8 mouse cellular contexts compared by ENCODE assay signal in the genomic region with DNA sequence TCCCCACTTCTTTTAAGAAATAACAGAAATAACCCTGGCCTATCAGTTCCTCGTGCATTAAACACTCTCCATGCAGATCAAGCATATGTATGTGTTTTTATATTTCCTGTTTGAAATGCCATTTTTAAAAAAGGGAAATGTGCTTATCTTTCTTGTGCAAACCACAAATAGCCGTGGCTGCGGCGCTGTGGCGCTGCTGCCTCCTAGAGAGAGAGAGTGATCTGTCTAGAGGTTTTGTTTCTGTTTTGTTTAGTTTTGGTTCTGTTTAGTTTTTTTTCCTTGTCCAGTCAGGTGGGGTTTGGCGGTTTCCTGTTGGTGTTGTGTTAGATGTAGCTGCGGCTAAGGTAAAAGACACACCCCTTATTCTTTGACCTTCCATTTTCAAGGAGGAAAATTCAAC. TPM values are rescaled to one million over a fixed set of nuclear protein-coding genes. Genes with fewer than 3 reads are reported as not detected.
DNase-seq lines count a peak whose midpoint lies in the region; ATAC-seq and TF ChIP-seq lines count a peak whose summit lies in the region.

No protein-coding gene starts in this region.

- peak overlapping the region; percentile 54; the same call in 1 of the 2 replicates for H3K4me3 ChIP-seq in G1E (ENCODE audit: low read depth, low read length)
- no peak overlapping the region for H3K4me3 ChIP-seq in liver, adult 2 months (ENCODE audit: insufficient read depth, low read depth, low read length)
- no peak overlapping the region for H3K4me3 ChIP-seq in kidney, embryonic 15.5 days (replicated peaks)

- ATAC-seq in G1E (ENCODE audit: extremely low read depth, insufficient number of reproducible peaks, low FRiP score, poor library complexity, severe bottlenecking): peak; percentile 74
- ATAC-seq in kidney, embryonic 15.5 days (replicated peaks; ENCODE audit: low FRiP score): no peak

- 61% methylated on average over 7 of the region's 7 CpGs for WGBS in liver, adult 2 months
- 64% methylated on average over 7 of the region's 7 CpGs for WGBS in kidney, embryonic 15.5 days

- no peaks in the 10 kb centered on the region for H3K9me3 ChIP-seq in G1E (replicated peaks)
- H3K9me3 ChIP-seq in kidney, embryonic 15.5 days (replicated peaks): no peaks in the 10 kb centered on the region

- H3K27ac ChIP-seq in liver, adult 2 months (replicated peaks; ENCODE audit: insufficient read depth, low read depth, low read length): no peak overlapping the region
- no peak overlapping the region for H3K27ac ChIP-seq in kidney, embryonic 15.5 days

- no peak overlapping the region for H3K9ac ChIP-seq in liver, adult 2 months (ENCODE audit: low read depth, low read length)
- no peak overlapping the region for H3K9ac ChIP-seq in kidney, embryonic 15.5 days

- H3K4me1 ChIP-seq in G1E (ENCODE audit: insufficient read depth, low read depth, low read length): peaks cover 71% of the 10 kb centered on the region
- H3K4me1 ChIP-seq in liver, adult 2 months (ENCODE audit: control insufficient read depth, insufficient read depth, low read length): peaks cover 3% of the 10 kb centered on the region; the same call in 1 of the 2 replicates
- H3K4me1 ChIP-seq in kidney, embryonic 15.5 days: no peaks in the 10 kb centered on the region

- H3K79me2 ChIP-seq in liver, adult 2 months (ENCODE audit: control insufficient read depth, insufficient read depth, low read length): no peaks in the 10 kb centered on the region

- H3K36me3 ChIP-seq in G1E (replicated peaks): no peaks in the 10 kb centered on the region
- no peaks in the 10 kb centered on the region for H3K36me3 ChIP-seq in liver, adult 2 months (ENCODE audit: control insufficient read depth, insufficient read depth, low read length)
- no peaks in the 10 kb centered on the region for H3K36me3 ChIP-seq in kidney, embryonic 15.5 days

- H3K27me3 ChIP-seq in G1E (ENCODE audit: insufficient read depth, low read length): no peaks in the 10 kb centered on the region
- no peaks in the 10 kb centered on the region for H3K27me3 ChIP-seq in liver, adult 2 months (ENCODE audit: control insufficient read depth, insufficient read depth, low read length)
- H3K27me3 ChIP-seq in kidney, embryonic 15.5 days: peaks cover 7% of the 10 kb centered on the region

- H3K4me2 ChIP-seq in kidney, embryonic 15.5 days: no peak overlapping the region

- TF ChIP-seq POLR2A in liver, adult 2 months (IDR thresholded peaks at IDR 0.05; ENCODE audit: extremely low read depth, insufficient read depth, low read length): no peak

- peak; percentile 87 for DNase-seq in A20 (ENCODE audit: low read depth, low spot score)
- DNase-seq in G1E (ENCODE audit: low spot score): peak; percentile 26
- DNase-seq in liver, adult 2 months (ENCODE audit: extremely low read depth, low read depth, low spot score): peak; percentile 13
- peak; percentile 80 to 82 for DNase-seq in natural killer cell, adult 2 months (ENCODE audit: low spot score in 2 of 2)
- no peak for DNase-seq in left cerebral cortex, adult 18-20 months (ENCODE audit: low spot score in 2 of 2)
- DNase-seq in embryo, embryonic 10 days (ENCODE audit: low spot score): no peak
- DNase-seq in gastrocnemius, postnatal 4 days (ENCODE audit: low spot score in 2 of 2): no peak

- TF ChIP-seq CTCF in G1E (IDR thresholded peaks at IDR 0.05; ENCODE audit: low read depth, low read length): no peak
- TF ChIP-seq CTCF in liver, adult 2 months (IDR thresholded peaks at IDR 0.05; ENCODE audit: low read depth, low read length): no peak

RNA-seq across cellular contexts. Expression of gene Ccnj, which starts 12.3 kb away (rescaled TPM):
- total RNA-seq in G1E (2014; fragmentation: Nextera tagmentation): 9.5 and 15.0 TPM in 2 replicates
- total RNA-seq in G1E (2017): 13.6 and 14.7 TPM in 2 replicates
- polyA plus RNA-seq in G1E (2012): 3.4 and 4.1 TPM in 2 replicates
- 1.0 and 1.1 TPM in 2 replicates for total RNA-seq in liver, adult 2 months (2014; rRNA removed)
- polyA plus RNA-seq in liver, adult 2 months (2012; rRNA removed): 2.4 and 3.1 TPM in 2 replicates
- 1 to 10 TPM; 7.0 to 8.1 TPM for total RNA-seq in left cerebral cortex, adult 18-20 months (2021)
- total RNA-seq in gastrocnemius, postnatal 4 days (2021): 1 to 10 TPM; 5.7 to 6.5 TPM
- 15.5 and 16.3 TPM in 2 replicates for polyA plus RNA-seq in kidney, embryonic 15.5 days (2015; fragmentation: Nextera tagmentation; extraction: Ambion mirVana)

Comparison
In these comparisons a context has a peak if more than half of its experiments do, and no peak if none do; other contexts are left out.
1. DNase-seq: peak in A20 (single experiment), G1E (single experiment), liver, adult 2 months (single experiment) and natural killer cell, adult 2 months (2 of 2); none in left cerebral cortex, adult 18-20 months (0 of 2), embryo, embryonic 10 days (single experiment) and gastrocnemius, postnatal 4 days (0 of 2).